Comparison of ENCODE assay signal across 26 mouse cellular contexts in the genomic region with DNA sequence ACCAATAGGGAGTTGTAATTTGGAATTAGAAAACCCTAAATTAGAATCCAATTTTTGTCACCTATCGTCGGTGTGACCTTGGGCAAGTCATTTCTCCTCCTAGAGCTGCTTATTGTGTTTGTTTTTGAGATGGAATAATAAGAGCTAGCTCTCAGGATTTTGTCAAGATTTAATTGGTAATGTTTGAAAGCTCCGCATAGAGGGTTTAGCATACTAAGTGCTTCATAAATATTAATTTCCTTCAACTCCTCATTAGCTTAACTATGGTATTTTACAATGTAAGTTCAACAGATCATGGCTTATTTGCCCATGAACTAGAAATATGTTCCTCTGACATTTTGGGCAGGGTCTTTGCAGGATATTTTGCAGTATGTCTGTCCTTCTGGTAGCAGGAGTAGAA.
"Had no signal": no experiment of that assay in that cellular context is flagged by ENCODE, and none has a peak within 500 bp of the region (broad histone marks: within the 10 kb centered on the region; RNA-seq: fewer than 3 reads in every experiment).

No protein-coding gene starts in this region.

- ATAC-seq: hindbrain, postnatal 0 days; intestine, embryonic 16.5 days; liver, postnatal 0 days had no signal

- H3K4me2 ChIP-seq: heart, embryonic 11.5 days; heart, embryonic 13.5 days; heart, embryonic 15.5 days; hindbrain, embryonic 13.5 days; hindbrain, embryonic 15.5 days; limb, embryonic 12.5 days; liver, embryonic 11.5 days; liver, embryonic 13.5 days; liver, embryonic 15.5 days had no signal

- H3K4me1 ChIP-seq: heart, embryonic 13.5 days; heart, embryonic 15.5 days; hindbrain, embryonic 13.5 days; hindbrain, embryonic 15.5 days; limb, embryonic 10.5 days; limb, embryonic 12.5 days; liver, embryonic 13.5 days; liver, embryonic 15.5 days had no signal

- H3K9ac ChIP-seq: heart, embryonic 13.5 days; heart, embryonic 15.5 days; hindbrain, embryonic 13.5 days; hindbrain, embryonic 15.5 days; limb, embryonic 12.5 days; liver, embryonic 13.5 days; liver, embryonic 15.5 days; liver, postnatal 0 days had no signal

- H3K36me3 ChIP-seq: heart, embryonic 13.5 days; heart, embryonic 15.5 days; hindbrain, embryonic 13.5 days; hindbrain, embryonic 15.5 days; limb, embryonic 10.5 days; limb, embryonic 12.5 days; liver, embryonic 13.5 days; liver, embryonic 15.5 days had no signal

- H3K27ac ChIP-seq: heart, adult 2 months; heart, embryonic 13.5 days; heart, embryonic 15.5 days; hindbrain, embryonic 13.5 days; hindbrain, embryonic 15.5 days; hindbrain, postnatal 0 days; layer of hippocampus, adult 2 months; left cerebral cortex, adult 2 months; limb, embryonic 10.5 days; limb, embryonic 12.5 days; liver, embryonic 13.5 days; liver, embryonic 15.5 days had no signal

- DNase-seq: gastrocnemius, postnatal 14 days; gastrocnemius, postnatal 36 days; heart, adult 2 months; heart, postnatal 14 days; heart, postnatal 36 days; kidney, adult 18-20 months; kidney, adult 8-10 months; kidney, postnatal 10 days; kidney, postnatal 25 days; kidney, postnatal 4 days; liver; liver, embryonic 13.5 days; liver, postnatal 0 days had no signal

- H3K9me3 ChIP-seq: heart, embryonic 13.5 days; heart, embryonic 15.5 days; hindbrain, embryonic 13.5 days; hindbrain, embryonic 15.5 days; limb, embryonic 10.5 days; limb, embryonic 12.5 days; liver, embryonic 13.5 days; liver, embryonic 15.5 days had no signal

- H3K4me3 ChIP-seq: heart, adult 2 months; heart, embryonic 13.5 days; heart, embryonic 15.5 days; hindbrain, embryonic 13.5 days; hindbrain, embryonic 15.5 days; layer of hippocampus, adult 2 months; left cerebral cortex, adult 2 months; limb, embryonic 10.5 days; limb, embryonic 12.5 days; liver, embryonic 13.5 days; liver, embryonic 15.5 days had no signal

- H3K27me3 ChIP-seq: heart, embryonic 13.5 days; heart, embryonic 15.5 days; hindbrain, embryonic 13.5 days; hindbrain, embryonic 15.5 days; limb, embryonic 12.5 days; liver, embryonic 13.5 days; liver, embryonic 15.5 days had no signal
